Mouse (Mus musculus) liver, adult 2 months (tissue): ENCODE data around the gene Spata17.

ENCODE experiments used
- CTCF ChIP-seq: fragments of 200-500 bp; IDR thresholded peaks from 2 replicates; pipeline ENCODE4 v1.5.1; 2011; ENCODE audit warnings: low read depth, low read length, control low read depth
- POLR2A ChIP-seq: fragments of 200-500 bp; IDR thresholded peaks from 2 replicates; pipeline ENCODE4 v1.6.1; 2011; ENCODE audit warnings: low read length, control low read depth; ENCODE audit not compliant: insufficient read depth; ENCODE audit errors: extremely low read depth

GRCm38 (mm10) chr1:187031796-187032195, 183.5 kb downstream of the Spata17 start:
- TF ChIP-seq CTCF = peak; percentile 83
- TF ChIP-seq POLR2A = no peak
